Mouse (Mus musculus): ENCODE measurements around the gene Ccdc59.

The Ccdc59 gene

GRCm38 (mm10) chr10:105840928-105841888, at the start of gene Ccdc59, which contains the start of gene Mettl25:
TSS of gene Ccdc59 (plus strand) at chr10:105841067.
TSS of gene Mettl25 (minus strand) at chr10:105841380.
- in situ Hi-C loops (cut with MseI, MboI): no loop called here

- in situ Hi-C loops (cut with MseI, MboI): no loop called here
Observed at GRCm38 (mm10) chr10:105793776-105794552, 46.9 kb upstream of the Ccdc59 start.

GRCm38 (mm10) chr10:105797250-105797924, 43.5 kb upstream of the Ccdc59 start:
- in situ Hi-C loops (cut with MseI, MboI): no loop called here

GRCm38 (mm10) chr10:105801147-105801546, 39.7 kb upstream of the Ccdc59 start:
- in situ Hi-C loops (cut with MseI, MboI): no loop called here

GRCm38 (mm10) chr10:105802132-105802531, 38.7 kb upstream of the Ccdc59 start:
- in situ Hi-C loops (cut with MseI, MboI): no loop called here

GRCm38 (mm10) chr10:105803461-105803860, 37.4 kb upstream of the Ccdc59 start:
- in situ Hi-C loops (cut with MseI, MboI): no loop called here

- in situ Hi-C loops (cut with MseI, MboI): no loop called here
Observed at GRCm38 (mm10) chr10:105806259-105807010, 34.4 kb upstream of the Ccdc59 start.

- in situ Hi-C loops (cut with MseI, MboI): no loop called here
Observed at GRCm38 (mm10) chr10:105834627-105835228, 6.1 kb upstream of the Ccdc59 start.

- in situ Hi-C loops (cut with MseI, MboI): no loop called here
Observed at GRCm38 (mm10) chr10:105842574-105842973, 1.7 kb downstream of the Ccdc59 start.

GRCm38 (mm10) chr10:105850286-105850685, 9.4 kb downstream of the Ccdc59 start:
- in situ Hi-C loops (cut with MseI, MboI): no loop called here

- in situ Hi-C loops (cut with MseI, MboI): no loop called here
Observed at GRCm38 (mm10) chr10:105851136-105851535, 10.3 kb downstream of the Ccdc59 start.

GRCm38 (mm10) chr10:105867312-105867711, 26.4 kb downstream of the Ccdc59 start:
- in situ Hi-C loops (cut with MseI, MboI): loop anchor here (5.0 kb wide), 1 partner anchor 720 kb away; no protein-coding TSS in a partner anchor

Measured in mouse trophoblast stem cell (cell line).